Mouse (Mus musculus): ENCODE results near the gene Ifnab.

The Ifnab gene

GRCm38 (mm10) chr4:88691259-88691658 is at the start of gene Ifnab:
Ifnab (minus strand) TSS chr4:88691359.
- no peak for DNase-seq (ENCODE audit: low spot score)

GRCm38 (mm10) chr4:88739036-88739435 is 47.9 kb upstream of the Ifnab start:
- no peak for DNase-seq (ENCODE audit: low spot score)

- peak; percentile 31 for DNase-seq (ENCODE audit: low spot score)
Observed at GRCm38 (mm10) chr4:88738480-88738879, 47.3 kb upstream of the Ifnab start.

- DNase-seq (ENCODE audit: low spot score) = no peak
Observed at GRCm38 (mm10) chr4:88727324-88727723, 36.2 kb upstream of the Ifnab start.

GRCm38 (mm10) chr4:88726727-88727126 is 35.6 kb upstream of the Ifnab start:
- DNase-seq (ENCODE audit: low spot score) = no peak

GRCm38 (mm10) chr4:88723497-88724090 is 32.4 kb upstream of the Ifnab start:
- no peak for DNase-seq (ENCODE audit: low spot score)

- peak; percentile 94 for DNase-seq (ENCODE audit: low spot score)
Observed at GRCm38 (mm10) chr4:88721791-88722721, 30.9 kb upstream of the Ifnab start, which contains the start of the genes Gm26566 and Klhl9. Gm26566 (plus strand) TSS chr4:88721805. Klhl9 (minus strand) TSS chr4:88722465.

- no peak for DNase-seq (ENCODE audit: low spot score)
Observed at GRCm38 (mm10) chr4:88718715-88719114, 27.6 kb upstream of the Ifnab start.

GRCm38 (mm10) chr4:88715059-88715458 is 23.9 kb upstream of the Ifnab start:
- no peak for DNase-seq (ENCODE audit: low spot score)

GRCm38 (mm10) chr4:88714281-88714680 is 23.1 kb upstream of the Ifnab start:
- DNase-seq (ENCODE audit: low spot score) = no peak

- DNase-seq (ENCODE audit: low spot score) = no peak
Observed at GRCm38 (mm10) chr4:88707128-88707826, 16.1 kb upstream of the Ifnab start.

- no peak for DNase-seq (ENCODE audit: low spot score)
Observed at GRCm38 (mm10) chr4:88705924-88706323, 14.8 kb upstream of the Ifnab start.

GRCm38 (mm10) chr4:88699301-88699700 is 8.1 kb upstream of the Ifnab start:
- no peak for DNase-seq (ENCODE audit: low spot score)

GRCm38 (mm10) chr4:88698781-88699180 is 7.6 kb upstream of the Ifnab start:
- no peak for DNase-seq (ENCODE audit: low spot score)

GRCm38 (mm10) chr4:88697753-88698152 is 6.6 kb upstream of the Ifnab start:
- no peak for DNase-seq (ENCODE audit: low spot score)

- DNase-seq (ENCODE audit: low spot score) = no peak
Observed at GRCm38 (mm10) chr4:88697108-88697507, 5.9 kb upstream of the Ifnab start.

- peak; percentile 53 for DNase-seq (ENCODE audit: low spot score)
Observed at GRCm38 (mm10) chr4:88696237-88696884, 5.2 kb upstream of the Ifnab start.

- no peak for DNase-seq (ENCODE audit: low spot score)
Observed at GRCm38 (mm10) chr4:88693392-88693791, 2.2 kb upstream of the Ifnab start.

GRCm38 (mm10) chr4:88692537-88692936 is 1.4 kb upstream of the Ifnab start:
- DNase-seq (ENCODE audit: low spot score) = no peak

GRCm38 (mm10) chr4:88683812-88684211 is 7.3 kb downstream of the Ifnab start, which contains the start of gene Ifna2:
Ifna2 (minus strand) TSS chr4:88683912.
- no peak for DNase-seq (ENCODE audit: low spot score)

- DNase-seq (ENCODE audit: low spot score) = no peak
Observed at GRCm38 (mm10) chr4:88681353-88681752, 9.8 kb downstream of the Ifnab start.

GRCm38 (mm10) chr4:88680362-88680761 is 10.8 kb downstream of the Ifnab start:
- no peak for DNase-seq (ENCODE audit: low spot score)
